Mouse (Mus musculus): ENCODE data around the gene Dusp14. TPM values are rescaled to one million over a fixed set of nuclear protein-coding genes. Genes with fewer than 3 reads are reported as not detected.

Dusp14 gene
- polyA plus RNA-seq, 1 experiment from 2014 or later = 8.7 TPM

DNA sequence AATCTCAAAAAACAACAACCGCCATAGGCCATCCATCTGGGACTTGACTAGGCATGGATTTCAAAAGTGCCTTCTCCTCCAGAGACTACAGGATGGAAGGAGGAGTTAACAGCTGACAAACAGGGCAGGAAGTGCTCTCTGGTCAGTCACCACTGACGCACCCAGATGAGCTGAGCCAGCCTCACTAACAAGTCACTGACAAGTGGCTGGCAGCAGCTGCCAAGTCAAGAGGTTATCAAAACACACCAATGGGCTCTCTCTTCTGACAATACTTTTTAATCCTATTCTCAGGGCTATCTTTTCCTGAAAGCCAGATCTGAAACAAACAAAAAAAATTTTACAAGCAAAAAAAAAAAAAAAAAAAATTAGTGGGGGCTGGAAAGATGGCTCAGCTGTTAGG lies 6.3 kb downstream of the Dusp14 start:
- Histone ChIP-seq H3K27ac (replicated peaks) (no peak overlapping the region), H3K4me2 (no peak overlapping the region), H3K9ac (no peak overlapping the region), H3K36me3 (no peaks in the 10 kb centered on the region), H3K4me3 (no peak overlapping the region), H3K4me1 (replicated peaks) (peaks cover 22% of the 10 kb centered on the region), H3K9me3 (no peaks in the 10 kb centered on the region), H3K27me3 (peaks cover 25% of the 10 kb centered on the region)
- 65% methylated on average over 2 of the region's 2 CpGs for WGBS
- no peak for ATAC-seq (ENCODE audit: low read depth)

DNA sequence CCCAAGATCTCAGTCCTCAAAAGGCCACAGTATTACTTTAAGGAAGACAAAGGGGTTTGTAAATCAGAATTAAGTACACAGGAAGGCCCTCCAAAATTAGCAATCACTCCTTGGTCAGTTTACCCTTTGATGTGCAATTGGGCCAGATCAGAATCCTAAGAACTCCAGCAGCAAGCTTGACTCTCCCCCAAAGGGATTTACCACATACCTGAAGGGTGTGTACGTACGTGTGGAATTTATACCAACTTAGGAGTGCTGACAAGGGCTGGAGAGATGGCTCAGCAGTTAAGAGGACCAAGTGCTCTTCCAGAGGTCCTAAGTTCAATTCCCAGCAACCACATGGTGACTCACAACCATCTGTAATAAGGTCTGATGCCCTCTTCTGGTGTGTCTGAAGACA lies 7.2 kb downstream of the Dusp14 start:
- Histone ChIP-seq H3K4me2 (no peak overlapping the region), H3K4me3 (no peak overlapping the region), H3K9me3 (no peaks in the 10 kb centered on the region), H3K9ac (no peak overlapping the region), H3K4me1 (replicated peaks) (peaks cover 13% of the 10 kb centered on the region), H3K27ac (replicated peaks) (no peak overlapping the region), H3K27me3 (peaks cover 15% of the 10 kb centered on the region), H3K36me3 (no peaks in the 10 kb centered on the region)
- ATAC-seq (ENCODE audit: low read depth) = no peak
- 96% methylated on average over 2 of the region's 2 CpGs for WGBS

DNA sequence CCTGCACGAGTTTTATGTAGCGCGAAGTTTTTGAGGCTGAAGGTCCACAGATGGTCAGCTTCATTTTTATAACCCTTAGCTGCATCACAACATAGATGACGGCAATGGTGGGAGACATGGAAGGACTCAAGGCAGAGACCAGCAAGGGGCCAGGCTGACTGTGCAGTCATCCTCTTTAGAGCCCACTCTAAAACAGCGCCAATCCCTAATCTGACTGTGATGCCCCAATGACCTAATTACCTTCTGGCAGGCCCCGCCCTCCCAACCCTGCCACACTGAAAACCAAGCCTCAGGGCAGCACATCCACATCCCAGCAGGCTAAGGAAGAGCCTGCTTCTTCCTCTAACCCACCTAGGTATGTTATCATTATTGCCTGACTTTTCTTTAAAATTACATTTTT lies 8.4 kb downstream of the Dusp14 start:
- Histone ChIP-seq H3K27ac (replicated peaks) (no peak overlapping the region), H3K4me1 (replicated peaks) (peaks cover 2% of the 10 kb centered on the region; the same call in 1 of the 2 replicates), H3K4me2 (no peak overlapping the region), H3K27me3 (peaks cover 3% of the 10 kb centered on the region; the same call in 1 of the 2 replicates), H3K9me3 (no peaks in the 10 kb centered on the region), H3K4me3 (no peak overlapping the region), H3K36me3 (no peaks in the 10 kb centered on the region), H3K9ac (no peak overlapping the region)
- no peak for ATAC-seq (ENCODE audit: low read depth)
- WGBS = 74% methylated on average over 6 of the region's 6 CpGs

DNA sequence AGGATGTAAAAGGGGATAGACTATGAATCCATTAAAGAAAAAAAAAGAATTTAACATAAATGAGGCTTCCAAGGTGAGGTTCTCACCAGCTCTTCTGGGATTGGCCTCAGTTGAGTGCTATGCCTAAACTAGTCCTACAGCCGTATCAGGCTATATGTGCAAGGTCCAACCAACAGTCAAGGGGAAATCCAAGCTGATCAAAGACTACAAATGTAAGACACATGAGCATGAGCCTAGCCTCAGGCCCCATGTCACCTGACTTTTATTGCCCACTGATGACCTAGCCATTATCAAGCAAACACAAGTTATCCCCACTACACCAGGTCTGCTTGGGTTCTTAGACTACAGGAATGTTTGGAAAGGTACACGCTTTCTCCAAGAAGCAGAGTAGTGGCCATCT lies 9.3 kb downstream of the Dusp14 start:
- no peak for ATAC-seq (ENCODE audit: low read depth)
- 92% methylated on average over 2 of the region's 2 CpGs for WGBS
- H3K27ac ChIP-seq (replicated peaks) = no peak overlapping the region
- no peaks in the 10 kb centered on the region for H3K36me3 ChIP-seq
- no peaks in the 10 kb centered on the region for H3K27me3 ChIP-seq
- H3K4me1 ChIP-seq (replicated peaks) = no peaks in the 10 kb centered on the region
- no peak overlapping the region for H3K4me2 ChIP-seq
- no peaks in the 10 kb centered on the region for H3K9me3 ChIP-seq
- H3K9ac ChIP-seq = no peak overlapping the region
- H3K4me3 ChIP-seq = no peak overlapping the region

DNA sequence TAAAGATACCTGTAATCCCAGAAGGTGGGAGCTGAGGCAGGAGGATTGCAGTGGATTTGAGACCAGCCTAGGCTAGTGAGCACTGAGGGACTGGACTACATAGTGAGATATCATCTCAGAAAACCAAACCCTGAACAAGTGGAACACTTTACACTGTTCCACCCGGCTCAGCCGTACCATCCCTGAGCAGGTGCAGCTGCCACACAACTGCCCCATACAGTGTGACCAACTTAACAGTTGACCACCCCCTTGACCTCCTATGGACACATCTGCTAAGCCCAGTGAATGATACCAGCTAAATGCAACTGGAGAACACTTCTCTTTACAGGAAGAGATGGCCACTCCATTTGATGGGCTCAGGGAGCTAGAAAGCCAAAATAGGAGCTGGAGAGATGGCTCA lies 11.6 kb downstream of the Dusp14 start:
- H3K4me1 ChIP-seq (replicated peaks) = peaks cover 13% of the 10 kb centered on the region
- ATAC-seq (ENCODE audit: low read depth) = no peak
- H3K9me3 ChIP-seq = no peaks in the 10 kb centered on the region
- no peak overlapping the region for H3K27ac ChIP-seq (replicated peaks)
- H3K4me2 ChIP-seq = no peak overlapping the region
- no peaks in the 10 kb centered on the region for H3K27me3 ChIP-seq
- WGBS = 96% methylated on average over 2 of the region's 2 CpGs
- no peaks in the 10 kb centered on the region for H3K36me3 ChIP-seq
- no peak overlapping the region for H3K9ac ChIP-seq
- no peak overlapping the region for H3K4me3 ChIP-seq

DNA sequence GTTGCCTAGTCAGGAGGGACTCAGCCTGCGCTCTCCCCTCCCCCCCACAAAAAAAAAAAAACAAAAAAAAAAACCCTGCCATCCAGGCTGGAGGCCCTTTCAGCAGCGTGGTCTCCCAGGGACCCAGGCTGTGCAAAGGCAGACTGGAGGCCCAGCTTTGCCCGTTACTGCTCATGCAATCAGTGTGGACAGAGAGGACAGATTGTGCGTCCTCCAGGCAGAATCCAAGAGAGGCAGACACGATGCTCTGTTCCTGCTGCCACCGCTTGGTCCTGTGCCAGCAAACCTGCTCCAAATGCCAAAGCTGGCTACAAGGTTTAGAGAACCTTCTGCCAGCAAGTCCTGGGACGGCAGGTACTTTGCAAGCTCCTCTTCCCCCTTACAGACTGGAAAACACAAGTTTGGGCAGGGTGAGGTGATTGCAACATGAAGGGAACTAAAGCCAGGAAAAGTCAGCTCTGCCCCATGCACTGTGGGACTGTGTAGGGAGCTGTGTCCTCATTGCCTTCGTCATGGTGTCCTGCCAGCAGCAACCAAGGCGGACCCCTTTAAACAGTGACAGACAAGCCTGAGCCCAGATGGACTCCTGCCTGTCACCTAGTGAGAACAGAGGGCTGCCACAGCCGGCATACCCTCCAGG lies 15.4 kb downstream of the Dusp14 start:
- 48% methylated on average over 10 of the region's 10 CpGs for WGBS
- no peak overlapping the region for H3K9ac ChIP-seq
- H3K27ac ChIP-seq (replicated peaks) = peak overlapping the region; percentile 35
- H3K9me3 ChIP-seq = no peaks in the 10 kb centered on the region
- no peak overlapping the region for H3K4me2 ChIP-seq
- ATAC-seq (ENCODE audit: low read depth) = peak; percentile 74; the same call in 1 of the 2 replicates
- no peaks in the 10 kb centered on the region for H3K27me3 ChIP-seq
- H3K4me1 ChIP-seq (replicated peaks) = peaks cover 19% of the 10 kb centered on the region
- no peaks in the 10 kb centered on the region for H3K36me3 ChIP-seq
- no peak overlapping the region for H3K4me3 ChIP-seq

DNA sequence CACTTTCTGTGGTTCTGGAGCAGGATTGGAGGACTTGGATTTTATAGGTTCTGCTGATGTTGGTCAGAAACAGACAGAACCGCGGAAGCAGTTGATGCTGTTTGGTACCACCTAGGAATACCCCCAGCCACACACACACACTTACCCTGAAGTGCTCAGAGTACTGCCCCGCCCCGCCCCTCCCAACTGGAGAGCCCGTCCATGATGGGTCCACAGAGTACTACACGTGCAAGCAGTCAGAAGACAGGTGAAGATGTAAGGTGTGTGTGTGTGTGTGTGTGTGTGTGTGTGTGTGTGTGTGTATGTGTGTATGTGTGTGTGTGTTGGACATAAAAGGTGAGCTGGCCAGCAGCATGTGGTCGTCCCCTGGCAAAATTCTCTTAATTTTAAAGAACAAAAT lies 16.0 kb downstream of the Dusp14 start:
- Histone ChIP-seq H3K27ac (replicated peaks) (no peak overlapping the region), H3K27me3 (no peaks in the 10 kb centered on the region), H3K4me3 (no peak overlapping the region), H3K4me1 (replicated peaks) (peaks cover 25% of the 10 kb centered on the region), H3K4me2 (no peak overlapping the region), H3K36me3 (no peaks in the 10 kb centered on the region), H3K9me3 (no peaks in the 10 kb centered on the region), H3K9ac (no peak overlapping the region)
- WGBS = 92% methylated on average over 7 of the region's 7 CpGs
- ATAC-seq (ENCODE audit: low read depth) = no peak

DNA sequence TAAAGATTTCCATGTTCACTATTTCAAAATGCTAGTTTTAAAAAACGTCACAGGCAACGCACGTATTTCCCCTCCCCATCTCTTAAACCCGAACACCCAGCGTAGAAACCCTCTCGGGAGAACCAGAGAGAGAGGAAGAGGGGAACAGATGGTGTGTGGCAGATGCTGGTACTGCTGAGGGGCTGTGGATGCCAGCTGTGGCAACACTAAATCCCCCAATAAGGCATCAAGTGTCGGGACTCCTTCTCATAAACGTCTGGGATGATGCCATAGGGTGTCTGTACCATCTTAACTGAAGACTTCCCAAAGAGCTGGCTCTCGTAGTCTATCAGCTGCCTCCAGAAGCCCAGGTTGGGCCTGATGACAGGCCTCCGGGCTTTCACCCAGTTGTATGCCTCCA lies 20.6 kb downstream of the Dusp14 start:
- no peak for ATAC-seq (ENCODE audit: low read depth)
- H3K27ac ChIP-seq (replicated peaks) = peak overlapping the region; percentile 38; the same call in 1 of the 2 replicates

DNA sequence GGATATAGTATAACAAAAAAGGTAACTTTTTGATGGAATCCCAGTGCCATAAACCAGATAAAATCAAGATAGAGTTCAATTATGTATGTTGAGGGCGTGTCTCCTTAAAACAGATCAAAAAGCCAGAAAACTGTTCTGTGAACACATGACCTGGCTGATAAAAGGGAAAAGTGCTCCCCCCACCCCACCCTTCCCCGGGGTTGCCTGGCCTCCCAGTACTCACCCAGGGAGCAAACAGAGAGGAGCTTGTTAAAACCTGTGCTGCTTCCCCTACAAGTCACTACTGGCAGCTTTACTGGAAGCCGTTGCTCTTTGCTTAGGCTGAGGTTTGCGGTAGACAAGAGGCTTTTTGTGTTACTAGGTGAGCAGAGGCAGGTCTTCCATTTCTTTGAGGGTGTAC lies 21.8 kb downstream of the Dusp14 start:
- peaks cover 43% of the 10 kb centered on the region for H3K4me1 ChIP-seq (replicated peaks)
- H3K4me2 ChIP-seq = no peak overlapping the region
- ATAC-seq (ENCODE audit: low read depth) = no peak
- H3K27ac ChIP-seq (replicated peaks) = no peak overlapping the region
- H3K36me3 ChIP-seq = no peaks in the 10 kb centered on the region
- H3K4me3 ChIP-seq = no peak overlapping the region
- no peaks in the 10 kb centered on the region for H3K27me3 ChIP-seq
- WGBS = 71% methylated on average over 4 of the region's 4 CpGs
- H3K9ac ChIP-seq = no peak overlapping the region
- H3K9me3 ChIP-seq = no peaks in the 10 kb centered on the region

More for the DNA sequence above, 20.6 kb downstream of the Dusp14 start:
- Histone ChIP-seq H3K36me3 (no peaks in the 10 kb centered on the region), H3K4me1 (replicated peaks) (peaks cover 37% of the 10 kb centered on the region), H3K27me3 (no peaks in the 10 kb centered on the region), H3K9me3 (no peaks in the 10 kb centered on the region), H3K4me3 (no peak overlapping the region), H3K4me2 (no peak overlapping the region), H3K9ac (no peak overlapping the region)
- WGBS = 45% methylated on average over 10 of the region's 10 CpGs

DNA sequence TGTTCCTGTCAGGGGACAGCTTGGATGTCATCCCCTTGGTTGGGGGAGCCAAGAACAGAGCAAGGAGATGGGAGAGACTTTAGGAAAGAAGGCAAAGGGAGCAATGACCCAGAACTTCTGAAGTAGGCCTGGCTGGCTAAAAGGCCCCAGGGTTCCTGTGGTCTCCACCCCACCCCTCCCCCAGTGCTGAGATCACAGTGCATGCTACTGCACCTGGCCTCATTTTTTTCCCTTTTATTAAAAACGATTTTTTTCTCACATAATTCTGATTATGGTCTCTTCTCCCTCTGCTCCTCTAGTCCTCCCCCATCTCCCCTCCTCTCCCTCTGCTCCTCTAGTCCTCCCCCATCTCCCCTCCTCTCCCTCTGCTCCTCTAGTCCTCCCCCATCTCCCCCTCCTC lies 24.1 kb downstream of the Dusp14 start:
- ATAC-seq (ENCODE audit: low read depth) = no peak
- Histone ChIP-seq H3K4me2 (no peak overlapping the region), H3K4me3 (no peak overlapping the region), H3K9ac (no peak overlapping the region), H3K4me1 (replicated peaks) (peaks cover 43% of the 10 kb centered on the region), H3K27ac (replicated peaks) (no peak overlapping the region), H3K27me3 (no peaks in the 10 kb centered on the region), H3K36me3 (peaks cover 17% of the 10 kb centered on the region), H3K9me3 (no peaks in the 10 kb centered on the region)
- 29% methylated on average over 1 of the region's 1 CpGs for WGBS

DNA sequence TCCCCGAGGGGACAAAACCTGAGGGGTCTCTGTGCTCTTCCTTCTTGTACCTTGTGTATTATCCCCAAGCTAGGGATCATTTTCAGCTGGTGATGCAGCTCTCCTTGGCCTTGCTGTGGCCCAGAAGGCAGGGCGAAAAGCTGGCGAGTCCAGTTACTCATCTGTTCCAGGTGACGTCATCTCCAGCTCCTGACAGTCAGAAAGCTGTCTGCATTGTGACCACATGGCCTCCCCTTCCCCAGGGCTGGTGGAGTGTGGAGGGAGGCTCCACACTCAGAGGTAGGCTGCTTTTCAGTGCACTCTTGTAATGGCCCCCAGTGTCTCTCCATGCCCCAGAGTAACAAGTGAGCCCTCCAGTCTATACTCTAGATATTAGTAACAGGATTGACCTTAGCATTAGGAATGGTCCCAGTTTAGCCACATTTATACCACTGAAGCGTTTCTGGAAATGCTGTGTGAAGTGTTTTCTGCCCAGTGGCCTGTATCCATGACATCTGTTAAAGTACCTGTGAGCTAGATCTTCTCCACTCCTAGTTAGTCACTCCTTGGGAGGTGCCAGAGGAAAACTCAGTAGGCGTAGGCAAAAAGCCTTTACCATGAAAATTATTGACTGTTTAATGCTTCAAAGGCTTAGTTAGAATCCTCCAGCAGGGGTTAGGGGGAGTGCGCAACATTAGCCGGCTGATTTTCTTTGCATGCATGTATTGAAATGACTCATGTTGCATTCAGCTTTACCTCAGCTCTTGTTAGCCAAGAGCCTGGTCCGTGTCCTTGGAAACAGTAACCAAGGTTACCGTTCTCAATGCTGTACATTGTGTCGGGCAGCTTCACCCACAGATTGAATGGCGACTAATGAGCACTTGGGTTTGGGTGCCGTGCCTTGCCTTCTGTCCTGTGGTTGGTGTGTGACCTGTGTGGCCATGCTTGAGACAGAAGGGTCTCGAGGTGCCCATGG lies 26.0 kb downstream of the Dusp14 start:
- Histone ChIP-seq H3K36me3 (peaks cover 34% of the 10 kb centered on the region), H3K4me1 (replicated peaks) (peaks cover 31% of the 10 kb centered on the region), H3K27ac (replicated peaks) (peak overlapping the region; percentile 67), H3K9me3 (no peaks in the 10 kb centered on the region), H3K4me3 (no peak overlapping the region), H3K9ac (peak overlapping the region; percentile 38; the same call in 1 of the 2 replicates), H3K4me2 (peak overlapping the region; percentile 15; the same call in 1 of the 2 replicates), H3K27me3 (no peaks in the 10 kb centered on the region)
- ATAC-seq (ENCODE audit: low read depth) = peak; percentile 86
- 21% methylated on average over 14 of the region's 14 CpGs for WGBS

DNA sequence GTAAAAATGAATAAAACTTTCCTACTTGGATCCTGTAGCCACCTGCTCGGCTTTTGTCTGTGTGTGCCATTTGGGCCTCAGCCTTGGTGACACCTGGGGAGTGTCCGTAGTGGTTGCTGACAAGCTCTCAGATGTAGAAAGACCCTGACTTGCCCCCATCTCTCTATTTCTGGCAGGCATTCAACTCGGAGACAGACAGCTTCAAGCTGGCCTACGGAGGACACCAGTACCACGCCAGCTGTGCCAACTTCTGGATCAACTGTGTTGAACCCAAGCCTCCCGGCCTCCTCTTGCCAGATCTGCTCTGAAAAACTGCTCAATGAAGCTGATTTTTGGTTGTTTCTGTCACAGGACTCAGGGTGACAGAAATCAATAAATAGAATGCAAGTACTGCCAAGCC lies 28.4 kb downstream of the Dusp14 start:
- H3K4me3 ChIP-seq = no peak overlapping the region
- H3K27me3 ChIP-seq = no peaks in the 10 kb centered on the region
- peaks cover 44% of the 10 kb centered on the region for H3K36me3 ChIP-seq
- no peak overlapping the region for H3K9ac ChIP-seq
- WGBS = 86% methylated on average over 6 of the region's 6 CpGs
- H3K27ac ChIP-seq (replicated peaks) = no peak overlapping the region
- H3K4me2 ChIP-seq = no peak overlapping the region
- no peak for ATAC-seq (ENCODE audit: low read depth)
- H3K4me1 ChIP-seq (replicated peaks) = peaks cover 22% of the 10 kb centered on the region
- no peaks in the 10 kb centered on the region for H3K9me3 ChIP-seq
